Mouse (Mus musculus) E14TG2a.4 (cell line): ENCODE data around the gene Gm11239.
"Not testable (repeated sequence)": the region's sequence is repeated elsewhere in the genome, so short reads cannot be mapped to it uniquely, and the experiment has no call there.

Experiments used
- H3K27me3 ChIP-seq: 2 replicates; pipeline ENCODE4 v1.6.1; 2014; ENCODE audit warnings: low read length, control low read depth; ENCODE audit not compliant: insufficient read depth
- H3K36me3 ChIP-seq: 2 replicates; pipeline ENCODE4 v1.6.1; 2014; ENCODE audit warnings: low read length, control low read depth; ENCODE audit not compliant: insufficient read depth
- H3K4me1 ChIP-seq: replicated peaks from 2 replicates; pipeline ENCODE4 v1.6.1; 2014; ENCODE audit warnings: low read depth, low read length, control low read depth
- H3K4me3 ChIP-seq: replicated peaks from 2 replicates; pipeline ENCODE4 v1.5.1; 2014; ENCODE audit warnings: mild to moderate bottlenecking, low read length
- H3K9me3 ChIP-seq: 2 replicates; pipeline ENCODE4 v1.6.1; 2014; ENCODE audit warnings: low read length, control low read depth
- CTCF ChIP-seq: conservative IDR thresholded peaks from 2 replicates; pipeline ENCODE4 v1.5.1; 2014; ENCODE audit warnings: low read length
- NANOG ChIP-seq: IDR thresholded peaks from 2 replicates; pipeline ENCODE4 v1.6.1; 2014; ENCODE audit warnings: borderline replicate concordance, low read length, mixed read lengths
- POU5F1 ChIP-seq: IDR thresholded peaks from 2 replicates; pipeline ENCODE4 v1.6.1; 2014; ENCODE audit warnings: low read length, borderline replicate concordance

The Gm11239 gene

DNA sequence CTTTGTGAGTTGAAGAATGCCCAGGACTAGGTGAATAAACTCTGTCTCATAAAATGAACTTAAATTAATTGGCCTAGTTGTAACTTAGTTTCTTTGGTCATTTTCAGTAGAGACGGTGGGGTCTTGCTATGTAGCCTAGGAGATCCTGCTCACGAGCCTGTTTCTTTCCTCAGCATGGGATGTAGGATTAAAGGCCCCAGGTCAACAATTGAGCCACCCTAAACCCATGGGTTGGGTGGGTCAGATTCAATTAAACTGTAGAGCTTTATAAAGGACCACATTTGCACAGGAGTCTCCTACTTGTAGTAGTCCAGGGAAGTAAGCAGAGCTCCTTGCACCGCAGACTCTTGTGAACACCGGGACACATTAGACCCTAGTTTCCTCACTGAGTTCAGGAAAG lies at the start of gene Gm11239:
Gene Gm11239 (plus strand): TSS at position 301 of the 400 bp plus-strand sequence.
- not testable (repeated sequence) for H3K9me3 ChIP-seq, H3K4me1 ChIP-seq, H3K4me3 ChIP-seq, H3K27me3 ChIP-seq, H3K36me3 ChIP-seq

DNA sequence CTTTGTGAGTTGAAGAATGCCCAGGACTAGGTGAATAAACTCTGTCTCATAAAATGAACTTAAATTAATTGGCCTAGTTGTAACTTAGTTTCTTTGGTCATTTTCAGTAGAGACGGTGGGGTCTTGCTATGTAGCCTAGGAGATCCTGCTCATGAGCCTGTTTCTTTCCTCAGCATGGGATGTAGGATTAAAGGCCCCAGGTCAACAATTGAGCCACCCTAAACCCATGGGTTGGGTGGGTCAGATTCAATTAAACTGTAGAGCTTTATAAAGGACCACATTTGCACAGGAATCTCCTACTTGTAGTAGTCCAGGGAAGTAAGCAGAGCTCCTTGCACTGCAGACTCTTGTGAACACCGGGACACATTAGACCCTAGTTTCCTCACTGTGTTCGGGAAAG lies 45.5 kb upstream of the Gm11239 start, which contains the start of gene Gm11237:
Gene Gm11237 (plus strand): TSS at position 301 of the 400 bp plus-strand sequence.
- H3K27me3 ChIP-seq, H3K36me3 ChIP-seq, H3K4me1 ChIP-seq, H3K4me3 ChIP-seq, H3K9me3 ChIP-seq: not testable (repeated sequence)

DNA sequence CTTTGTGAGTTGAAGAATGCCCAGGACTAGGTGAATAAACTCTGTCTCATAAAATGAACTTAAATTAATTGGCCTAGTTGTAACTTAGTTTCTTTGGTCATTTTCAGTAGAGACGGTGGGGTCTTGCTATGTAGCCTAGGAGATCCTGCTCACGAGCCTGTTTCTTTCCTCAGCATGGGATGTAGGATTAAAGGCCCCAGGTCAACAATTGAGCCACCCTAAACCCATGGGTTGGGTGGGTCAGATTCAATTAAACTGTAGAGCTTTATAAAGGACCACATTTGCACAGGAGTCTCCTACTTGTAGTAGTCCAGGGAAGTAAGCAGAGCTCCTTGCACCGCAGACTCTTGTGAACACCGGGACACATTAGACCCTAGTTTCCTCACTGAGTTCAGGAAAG lies 30.3 kb upstream of the Gm11239 start, which contains the start of gene Gm11236:
Gene Gm11236 (plus strand): TSS at position 301 of the 400 bp plus-strand sequence.
- H3K27me3 ChIP-seq, H3K4me3 ChIP-seq, H3K9me3 ChIP-seq, H3K4me1 ChIP-seq, H3K36me3 ChIP-seq: not testable (repeated sequence)

GRCm38 (mm10) chr4:73661864-73662263 lies 6.3 kb upstream of the Gm11239 start:
- H3K9me3 ChIP-seq, H3K4me1 ChIP-seq, H3K27me3 ChIP-seq, H3K4me3 ChIP-seq, H3K36me3 ChIP-seq: not testable (repeated sequence)

- not testable (repeated sequence) for H3K9me3 ChIP-seq, H3K4me3 ChIP-seq, H3K36me3 ChIP-seq, H3K27me3 ChIP-seq, H3K4me1 ChIP-seq
These were observed 15.1 kb downstream of the Gm11239 start, which contains the start of gene Gm428 for GRCm38 (mm10) chr4:73683216-73683615. Gm428 (plus strand) TSS chr4:73683516.

- no peaks in the 10 kb centered on the region for H3K27me3 ChIP-seq
- TF ChIP-seq CTCF (no peak), POU5F1 (no peak)
- H3K9me3 ChIP-seq = no peaks in the 10 kb centered on the region
These were observed 50.6 kb downstream of the Gm11239 start for GRCm38 (mm10) chr4:73718761-73719160.

DNA sequence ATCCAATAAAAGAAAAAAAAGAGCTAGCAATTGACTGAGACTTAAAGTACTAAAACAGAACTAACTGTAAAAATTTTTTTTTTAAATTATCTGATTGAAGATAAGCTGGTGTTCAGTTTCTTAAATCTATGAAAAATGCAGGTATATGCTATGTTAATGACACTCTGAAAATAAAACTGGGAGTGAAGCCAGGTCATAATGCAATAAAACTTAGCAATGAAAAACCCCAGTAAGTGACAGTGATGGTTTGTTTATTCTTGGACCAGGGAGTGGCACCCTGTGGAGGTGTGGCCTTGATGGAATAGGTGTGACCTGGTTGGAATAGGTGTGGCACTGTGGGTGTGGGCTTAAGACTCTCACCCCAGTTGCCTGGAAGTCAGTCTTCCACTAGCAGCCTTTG lies 51.7 kb downstream of the Gm11239 start:
- TF ChIP-seq CTCF = no peak
- no peak for TF ChIP-seq POU5F1
- no peak for TF ChIP-seq NANOG
- H3K27me3 ChIP-seq = no peaks in the 10 kb centered on the region
- no peaks in the 10 kb centered on the region for H3K4me1 ChIP-seq
- no peaks in the 10 kb centered on the region for H3K36me3 ChIP-seq
- H3K4me3 ChIP-seq = no peak overlapping the region
- H3K9me3 ChIP-seq = no peaks in the 10 kb centered on the region

More at GRCm38 (mm10) chr4:73718761-73719160, 50.6 kb downstream of the Gm11239 start:
- no peaks in the 10 kb centered on the region for H3K4me1 ChIP-seq
- no peaks in the 10 kb centered on the region for H3K36me3 ChIP-seq
- H3K4me3 ChIP-seq = no peak overlapping the region
